Mouse (Mus musculus) skeletal muscle tissue, adult 2 months (tissue): ENCODE measurements around the gene Il2ra.
A peak's percentile ranks its signal among the peaks of the same experiment; 100 is the strongest.
"Not testable (repeated sequence)": the region's sequence is repeated elsewhere in the genome, so short reads cannot be mapped to it uniquely, and the experiment has no call there.

ENCODE experiments used
- DNase-seq: peaks from one replicate; pipeline ENCODE4 v3.0.0-alpha.2; 2012; ENCODE audit warnings: low read depth, low spot score

The Il2ra gene

GRCm38 (mm10) chr2:11642451-11642941 lies at the start of gene Il2ra:
TSS of gene Il2ra (plus strand) at chr2:11642807.
- no peak for DNase-seq

- no peak for DNase-seq
Observed at GRCm38 (mm10) chr2:11596690-11597089, 45.9 kb upstream of the Il2ra start.

GRCm38 (mm10) chr2:11597906-11598305 lies 44.7 kb upstream of the Il2ra start:
- DNase-seq = no peak

GRCm38 (mm10) chr2:11601795-11602194 lies 40.8 kb upstream of the Il2ra start:
- no peak for DNase-seq

GRCm38 (mm10) chr2:11602506-11603489 lies 39.8 kb upstream of the Il2ra start:
- DNase-seq = peak; percentile 92

GRCm38 (mm10) chr2:11604053-11604452 lies 38.6 kb upstream of the Il2ra start, which contains the start of gene Rbm17:
TSS of gene Rbm17 (minus strand) at chr2:11604153.
- DNase-seq = no peak

- DNase-seq = no peak
Observed at GRCm38 (mm10) chr2:11604911-11605310, 37.7 kb upstream of the Il2ra start.

- not testable (repeated sequence) for DNase-seq
Observed at GRCm38 (mm10) chr2:11606718-11607117, 35.9 kb upstream of the Il2ra start.

- not testable (repeated sequence) for DNase-seq
Observed at GRCm38 (mm10) chr2:11612939-11613338, 29.7 kb upstream of the Il2ra start.

GRCm38 (mm10) chr2:11616846-11617245 lies 25.8 kb upstream of the Il2ra start:
- DNase-seq = no peak

- DNase-seq = no peak
Observed at GRCm38 (mm10) chr2:11619598-11619997, 23.0 kb upstream of the Il2ra start.

GRCm38 (mm10) chr2:11623173-11623572 lies 19.4 kb upstream of the Il2ra start:
- DNase-seq = no peak

- DNase-seq = no peak
Observed at GRCm38 (mm10) chr2:11623726-11624125, 18.9 kb upstream of the Il2ra start.

GRCm38 (mm10) chr2:11625890-11626289 lies 16.7 kb upstream of the Il2ra start, which contains the start of gene Gm17490:
TSS of gene Gm17490 (minus strand) at chr2:11626264.
- no peak for DNase-seq

GRCm38 (mm10) chr2:11635035-11635434 lies 7.6 kb upstream of the Il2ra start:
- DNase-seq = no peak

GRCm38 (mm10) chr2:11635471-11636137 lies 7.0 kb upstream of the Il2ra start:
- DNase-seq = no peak

- no peak for DNase-seq
Observed at GRCm38 (mm10) chr2:11636138-11636480, 6.5 kb upstream of the Il2ra start.

GRCm38 (mm10) chr2:11637115-11637514 lies 5.5 kb upstream of the Il2ra start:
- DNase-seq = peak; percentile 33

- no peak for DNase-seq
Observed at GRCm38 (mm10) chr2:11644057-11644456, 1.4 kb downstream of the Il2ra start.

- no peak for DNase-seq
Observed at GRCm38 (mm10) chr2:11645297-11645696, 2.7 kb downstream of the Il2ra start.

GRCm38 (mm10) chr2:11651476-11651875 lies 8.9 kb downstream of the Il2ra start:
- DNase-seq = no peak

GRCm38 (mm10) chr2:11652196-11652595 lies 9.6 kb downstream of the Il2ra start:
- DNase-seq = no peak
